Mouse (Mus musculus) heart, embryonic 15.5 days (tissue): ENCODE measurements around the gene Aqp9. TPM values are rescaled to one million over a fixed set of nuclear protein-coding genes. Genes with fewer than 3 reads are reported as not detected.

Experiments
- ATAC-seq: fragments of 200-750 bp; cut with Nextera tagmentation; replicated peaks from 2 replicates; pipeline ENCODE4 v1.8.0; 2017; ENCODE audit warnings: low read depth, moderate TSS enrichment; ENCODE audit not compliant: insufficient number of reproducible peaks, insufficient read depth, low FRiP score
- H3K27ac ChIP-seq: fragments of 300-500 bp; sonication (generic); 2 replicates; pipeline ENCODE4 v1.5.1; 2015; ENCODE audit warnings: mild to moderate bottlenecking, inconsistent platforms
- H3K27me3 ChIP-seq: fragments of 300-500 bp; sonication (generic); 2 replicates; pipeline ENCODE4 v1.6.1; 2015; ENCODE audit warnings: inconsistent platforms
- H3K36me3 ChIP-seq: fragments of 300-500 bp; sonication (generic); 2 replicates; pipeline ENCODE4 v1.6.1; 2015; ENCODE audit warnings: mild to moderate bottlenecking, inconsistent platforms
- H3K4me1 ChIP-seq: fragments of 300-500 bp; sonication (generic); replicated peaks from 2 replicates; pipeline ENCODE4 v1.6.1; 2015; ENCODE audit warnings: inconsistent platforms
- H3K4me2 ChIP-seq: fragments of 300-500 bp; sonication (generic); 2 replicates; pipeline ENCODE4 v1.6.1; 2015; ENCODE audit warnings: inconsistent platforms, mild to moderate bottlenecking, moderate library complexity
- H3K4me3 ChIP-seq: fragments of 300-500 bp; sonication (generic); 2 replicates; pipeline ENCODE4 v1.5.1; 2015; ENCODE audit warnings: mild to moderate bottlenecking, inconsistent platforms
- H3K9ac ChIP-seq: fragments of 300-500 bp; sonication (generic); 2 replicates; pipeline ENCODE4 v1.6.1; 2015; ENCODE audit warnings: mild to moderate bottlenecking, inconsistent platforms
- H3K9me3 ChIP-seq: fragments of 300-500 bp; sonication (generic); replicated peaks from 2 replicates; pipeline ENCODE4 v1.6.1; 2016; ENCODE audit warnings: inconsistent platforms
- WGBS: fragments of 180-500 bp; shearing (Covaris S2); methylation state at CpG from one replicate; pipeline ENCODE4 v1.1.7; 2015; ENCODE audit warnings: mixed read lengths; 5-methylcytosine and 5-hydroxymethylcytosine counted together
- polyA plus RNA-seq: library from polyadenylated mRNA; unstranded; fragments of >200 nt; fragmentation: Nextera tagmentation; extraction: Ambion mirVana; gene quantifications from 2 replicates; pipeline ENCODE4 v1.2.1, GENCODE M21; 2015

Gene Aqp9
- polyA plus RNA-seq, 1 experiment from 2014 or later = 0.34 TPM

DNA sequence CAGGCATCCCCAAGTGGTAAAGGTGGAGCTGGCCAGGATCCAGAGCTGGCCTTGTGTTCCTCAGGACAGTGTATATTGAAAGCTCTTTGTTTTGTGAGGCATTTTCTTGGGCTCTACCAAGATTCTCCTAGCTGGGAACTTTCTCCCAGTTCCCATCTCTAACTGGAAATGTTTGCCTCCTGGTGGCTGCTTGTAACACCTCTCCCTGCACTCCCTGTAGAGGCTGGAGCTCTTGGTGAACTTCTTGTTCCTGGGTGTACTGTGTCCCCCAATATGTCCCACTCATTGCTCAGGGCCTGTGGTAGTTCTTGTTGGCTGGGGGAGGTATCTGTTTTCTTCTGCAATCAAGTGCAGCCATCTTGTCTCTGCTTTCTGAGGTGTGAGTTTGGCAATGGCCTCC is 104.9 kb downstream of the Aqp9 start:
- H3K4me1 ChIP-seq = no peaks in the 10 kb centered on the region
- no peak overlapping the region for H3K27ac ChIP-seq
- no peaks in the 10 kb centered on the region for H3K36me3 ChIP-seq
- no peak for ATAC-seq
- no peak overlapping the region for H3K9ac ChIP-seq
- H3K27me3 ChIP-seq = no peaks in the 10 kb centered on the region
- H3K9me3 ChIP-seq = no peaks in the 10 kb centered on the region
- H3K4me2 ChIP-seq = no peak overlapping the region
- no peak overlapping the region for H3K4me3 ChIP-seq

DNA sequence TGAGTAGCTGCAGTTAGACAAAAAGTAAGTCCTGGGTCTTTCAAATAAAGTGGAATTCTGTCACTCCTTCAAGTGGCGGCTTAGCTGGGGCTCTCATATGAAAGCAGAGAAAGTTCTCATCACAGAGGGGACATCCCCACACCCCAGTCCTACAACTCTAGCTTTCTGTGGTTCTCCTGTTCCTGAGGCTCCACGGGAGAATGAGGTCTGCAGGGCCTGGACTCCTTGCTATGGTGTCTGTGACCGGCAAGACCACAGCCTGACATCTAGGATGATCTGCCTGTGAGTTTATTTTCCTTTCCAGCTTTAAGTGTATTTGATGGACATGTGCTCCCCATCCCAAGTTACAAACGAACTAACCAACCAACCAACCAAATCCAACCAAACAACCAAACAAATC is 105.5 kb downstream of the Aqp9 start:
- no peaks in the 10 kb centered on the region for H3K9me3 ChIP-seq
- ATAC-seq = no peak
- H3K4me3 ChIP-seq = no peak overlapping the region
- H3K27me3 ChIP-seq = no peaks in the 10 kb centered on the region
- H3K4me2 ChIP-seq = no peak overlapping the region
- H3K27ac ChIP-seq = no peak overlapping the region
- no peaks in the 10 kb centered on the region for H3K36me3 ChIP-seq
- H3K9ac ChIP-seq = no peak overlapping the region
- no peaks in the 10 kb centered on the region for H3K4me1 ChIP-seq
- 80% methylated on average over 4 of the region's 4 CpGs for WGBS

DNA sequence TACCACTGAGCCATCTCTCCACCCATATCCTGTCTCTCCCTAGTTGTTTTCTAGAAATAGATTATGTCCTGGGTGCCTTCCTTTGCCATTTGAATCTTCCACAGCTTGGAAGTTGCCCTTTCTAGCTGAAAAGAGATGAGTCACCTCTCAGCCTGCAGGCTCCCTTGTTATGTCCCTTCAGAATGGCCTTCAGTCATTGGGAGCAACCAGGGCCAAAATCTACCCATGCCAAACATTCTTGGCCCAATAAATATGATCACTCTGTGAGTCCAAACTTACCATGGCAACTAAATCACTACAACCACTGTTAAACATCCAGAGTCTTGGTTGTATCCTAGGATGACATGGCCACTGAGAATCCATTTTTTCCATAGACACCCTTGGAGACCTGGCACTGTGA is 106.2 kb downstream of the Aqp9 start:
- H3K27ac ChIP-seq = no peak overlapping the region
- H3K4me2 ChIP-seq = no peak overlapping the region
- H3K27me3 ChIP-seq = no peaks in the 10 kb centered on the region
- no peak overlapping the region for H3K9ac ChIP-seq
- no peaks in the 10 kb centered on the region for H3K4me1 ChIP-seq
- H3K4me3 ChIP-seq = no peak overlapping the region
- no peaks in the 10 kb centered on the region for H3K9me3 ChIP-seq
- ATAC-seq = no peak
- H3K36me3 ChIP-seq = no peaks in the 10 kb centered on the region

Other genes with a start within 250 kb of the Aqp9 start
- 0.23 and 0.49 TPM in 2 replicates for gene Lipc, start 216.5 kb downstream of the Aqp9 start, polyA plus RNA-seq
- 24.3 and 32.0 TPM in 2 replicates for gene Aldh1a2, start 47.1 kb upstream of the Aqp9 start, polyA plus RNA-seq